8 mouse cellular contexts compared by ENCODE assay signal in genomic region chr3:106684830-106685229, GRCm38 (mm10). TPM values are rescaled to one million over a fixed set of nuclear protein-coding genes. Genes with fewer than 3 reads are reported as not detected.
DNase-seq lines count a peak whose midpoint lies in the region; ATAC-seq and TF ChIP-seq lines count a peak whose summit lies in the region.

TSS of gene Lrif1 (plus strand) at chr3:106684987.

- peak within 1 kb of the TSS; percentile 42 for H3K4me3 ChIP-seq in C2C12 (ENCODE audit: insufficient read depth, poor library complexity, severe bottlenecking)
- peak within 1 kb of the TSS; percentile 58 for H3K4me3 ChIP-seq in heart, embryonic 13.5 days
- peak within 1 kb of the TSS; percentile 50 for H3K4me3 ChIP-seq in kidney, postnatal 0 days (replicated peaks; ENCODE audit: low read depth, low read length)
- H3K4me3 ChIP-seq in liver, adult 2 months (ENCODE audit: insufficient read depth, low read depth, low read length): peak within 1 kb of the TSS; percentile 83

- no peak within 1 kb of the TSS; the same call in 1 of the 2 replicates for H3K27ac ChIP-seq in heart, embryonic 13.5 days (replicated peaks)
- H3K27ac ChIP-seq in kidney, postnatal 0 days: no peak within 1 kb of the TSS; the same call in 1 of the 2 replicates
- no peak within 1 kb of the TSS for H3K27ac ChIP-seq in liver, adult 2 months (replicated peaks; ENCODE audit: insufficient read depth, low read depth, low read length)

- no peak for ATAC-seq in erythroid progenitor cell, adult 5-6 weeks (replicated peaks; ENCODE audit: low FRiP score, poor library complexity, severe bottlenecking)
- peak; percentile 61; the same call in 1 of the 2 replicates for ATAC-seq in heart, embryonic 13.5 days (ENCODE audit: extremely low read depth, insufficient number of reproducible peaks, low FRiP score, low TSS enrichment)
- peak; percentile 98 for ATAC-seq in kidney, postnatal 0 days (replicated peaks; ENCODE audit: low FRiP score, low read depth)
- peak; percentile 94 for ATAC-seq in monocyte, adult 5-6 weeks (replicated peaks; ENCODE audit: insufficient number of reproducible peaks, low FRiP score, low TSS enrichment, poor library complexity, severe bottlenecking)

- H3K4me2 ChIP-seq in heart, embryonic 13.5 days: peak within 1 kb of the TSS; percentile 68
- H3K4me2 ChIP-seq in kidney, postnatal 0 days (ENCODE audit: low read length): peak within 1 kb of the TSS; percentile 73

- WGBS in heart, embryonic 13.5 days: 2% methylated on average over 20 of the region's 20 CpGs
- 1% methylated on average over 20 of the region's 20 CpGs for WGBS in kidney, postnatal 0 days
- 2% methylated on average over 20 of the region's 20 CpGs for WGBS in liver, adult 2 months

- H3K27me3 ChIP-seq in C2C12 (ENCODE audit: control insufficient read depth, insufficient read depth, insufficient read length): no peaks in the 10 kb centered on the region
- no peaks in the 10 kb centered on the region for H3K27me3 ChIP-seq in heart, embryonic 13.5 days (replicated peaks)
- no peaks in the 10 kb centered on the region for H3K27me3 ChIP-seq in kidney, postnatal 0 days (ENCODE audit: insufficient read depth, low read length)
- H3K27me3 ChIP-seq in liver, adult 2 months (ENCODE audit: control insufficient read depth, insufficient read depth, low read length): no peaks in the 10 kb centered on the region
- no peaks in the 10 kb centered on the region; the same call in 1 of the 2 replicates for H3K27me3 ChIP-seq in splenic B cell, adult 2 months (ENCODE audit: control insufficient read depth, insufficient read depth, low read length, poor library complexity, severe bottlenecking)

- no peak for TF ChIP-seq CTCF in C2C12 (IDR thresholded peaks at IDR 0.05; ENCODE audit: control insufficient read depth, insufficient read depth, insufficient read length)
- no peak for TF ChIP-seq CTCF in kidney, postnatal 0 days (IDR thresholded peaks at IDR 0.05; ENCODE audit: low read depth)
- TF ChIP-seq CTCF in liver, adult 2 months (IDR thresholded peaks at IDR 0.05; ENCODE audit: low read depth, low read length): no peak

- H3K4me1 ChIP-seq in heart, embryonic 13.5 days: no peaks in the 10 kb centered on the region
- H3K4me1 ChIP-seq in kidney, postnatal 0 days (replicated peaks; ENCODE audit: insufficient read depth, low read length): no peaks in the 10 kb centered on the region
- H3K4me1 ChIP-seq in liver, adult 2 months (ENCODE audit: control insufficient read depth, insufficient read depth, low read length): no peaks in the 10 kb centered on the region

- no peaks in the 10 kb centered on the region for H3K9me3 ChIP-seq in heart, embryonic 13.5 days
- H3K9me3 ChIP-seq in kidney, postnatal 0 days (replicated peaks; ENCODE audit: low read length): no peaks in the 10 kb centered on the region

- no peaks in the 10 kb centered on the region for H3K79me3 ChIP-seq in C2C12 (ENCODE audit: low read depth)

- H3K79me2 ChIP-seq in C2C12 (ENCODE audit: control insufficient read depth, insufficient read depth): no peaks in the 10 kb centered on the region
- H3K79me2 ChIP-seq in liver, adult 2 months (ENCODE audit: control insufficient read depth, insufficient read depth, low read length): no peaks in the 10 kb centered on the region

- no peaks in the 10 kb centered on the region for H3K36me3 ChIP-seq in C2C12 (ENCODE audit: control insufficient read depth, insufficient read depth)
- H3K36me3 ChIP-seq in heart, embryonic 13.5 days: no peaks in the 10 kb centered on the region
- H3K36me3 ChIP-seq in kidney, postnatal 0 days (ENCODE audit: insufficient read depth, low read length): no peaks in the 10 kb centered on the region
- H3K36me3 ChIP-seq in liver, adult 2 months (ENCODE audit: control insufficient read depth, insufficient read depth, low read length): no peaks in the 10 kb centered on the region
- H3K36me3 ChIP-seq in splenic B cell, adult 2 months (ENCODE audit: control insufficient read depth, insufficient read depth, low read length, poor library complexity, severe bottlenecking): no peaks in the 10 kb centered on the region

- TF ChIP-seq POLR2A in liver, adult 2 months (IDR thresholded peaks at IDR 0.05; ENCODE audit: extremely low read depth, insufficient read depth, low read length): no peak

- H3K9ac ChIP-seq in heart, embryonic 13.5 days: peak within 1 kb of the TSS; percentile 76
- H3K9ac ChIP-seq in kidney, postnatal 0 days (ENCODE audit: low read depth, low read length): peak within 1 kb of the TSS; percentile 75
- H3K9ac ChIP-seq in liver, adult 2 months (ENCODE audit: low read depth, low read length): peak within 1 kb of the TSS; percentile 70

- peak; percentile 97 for DNase-seq in brain, adult 2 months (ENCODE audit: low read depth, low spot score)
- peak; percentile 87 for DNase-seq in kidney, postnatal 0 days (ENCODE audit: low spot score)
- peak; percentile 77 for DNase-seq in liver, adult 2 months (ENCODE audit: extremely low read depth, low read depth, low spot score)
- DNase-seq in splenic B cell, adult 2 months (ENCODE audit: low read depth, low spot score): peak; percentile 73

- peak within 1 kb of the TSS; percentile 87 for H3ac ChIP-seq in C2C12 (ENCODE audit: control insufficient read depth, insufficient read length, low read depth)

TF ChIP-seq in C2C12, 6 proteins besides CTCF, POLR2A, EP300 and RAD21:
- TF ChIP-seq MYOG (IDR thresholded peaks at IDR 0.05; ENCODE audit: control insufficient read depth, extremely low read depth, insufficient read length): no peak
- no peak for TF ChIP-seq MAX (IDR thresholded peaks at IDR 0.05)
- TF ChIP-seq USF1 (IDR thresholded peaks at IDR 0.05; ENCODE audit: low read depth): no peak
- TF ChIP-seq FOSL1 (IDR thresholded peaks at IDR 0.05; ENCODE audit: insufficient read depth, low read length, poor library complexity, severe bottlenecking): no peak
- TF ChIP-seq CEBPB (IDR thresholded peaks at IDR 0.05; ENCODE audit: low read depth): no peak
- no peak for TF ChIP-seq MYOD1 (IDR thresholded peaks at IDR 0.05; ENCODE audit: control insufficient read depth, insufficient read length, low read depth)
TF ChIP-seq in C2C12: peak in this region for 0.

RNA-seq across cellular contexts. Expression of gene Lrif1, which starts in this region (rescaled TPM):
- polyA plus RNA-seq in C2C12 (2012; fragmentation: generic; extraction: Trizol): 7.5 TPM
- 27.0 and 60.4 TPM in 2 replicates for total RNA-seq in erythroid progenitor cell, adult 5-6 weeks (2015; ENCODE audit: low replicate concordance)
- 15.7 and 21.1 TPM in 2 replicates for total RNA-seq in erythroid progenitor cell, adult 5-6 weeks (2017; ENCODE audit: low replicate concordance)
- 11.0 and 11.6 TPM in 2 replicates for polyA plus RNA-seq in heart, embryonic 13.5 days (2015; fragmentation: Nextera tagmentation; extraction: Ambion mirVana)
- 17.8 and 20.2 TPM in 2 replicates for polyA plus RNA-seq in kidney, postnatal 0 days (2015; fragmentation: Nextera tagmentation; extraction: Ambion mirVana)
- 5.8 and 6.4 TPM in 2 replicates for total RNA-seq in liver, adult 2 months (2014; rRNA removed)
- 0.85 and 1.1 TPM in 2 replicates for polyA plus RNA-seq in liver, adult 2 months (2012; rRNA removed)
- 73.6 to 86.6 TPM (median 79.6 TPM) in 3 replicates for total RNA-seq in monocyte, adult 5-6 weeks (2017)
